Mouse (Mus musculus) CH12.LX (cell line): ENCODE measurements around the gene Slc39a2. TPM values are rescaled to one million over a fixed set of nuclear protein-coding genes. Genes with fewer than 3 reads are reported as not detected.
"Not testable (repeated sequence)": the region's sequence is repeated elsewhere in the genome, so short reads cannot be mapped to it uniquely, and the experiment has no call there.

Source experiments
- DNase-seq: peaks from one replicate; pipeline ENCODE4 v3.0.0-alpha.2; 2013; ENCODE audit errors: extremely low read depth
- H3K27ac ChIP-seq: 2 replicates; pipeline ENCODE4 v1.5.1; 2012; ENCODE audit warnings: low read depth, mild to moderate bottlenecking, control low read depth, moderate library complexity; ENCODE audit not compliant: insufficient read depth
- H3K27me3 ChIP-seq: replicated peaks from 2 replicates; pipeline ENCODE3; 2012; ENCODE audit warnings: inconsistent platforms
- H3K36me3 ChIP-seq, 2 experiments: replicated peaks in 1 of 2; 2 replicates each; pipeline versions ENCODE3 to v1.6.1; 2012; ENCODE audit warnings: inconsistent platforms in 1 of 2, low read length in 1 of 2, mild to moderate bottlenecking in 1 of 2, mixed read lengths in 1 of 2, moderate library complexity in 1 of 2; ENCODE audit not compliant: control insufficient read depth in 1 of 2, insufficient read depth in 1 of 2
- H3K4me1 ChIP-seq, 2 experiments: 2 replicates each; pipeline ENCODE4 v1.6.1; 2012; ENCODE audit warnings: inconsistent platforms in 1 of 2, moderate library complexity in 1 of 2; ENCODE audit not compliant: insufficient read depth in 2 of 2, control insufficient read depth in 1 of 2
- H3K4me2 ChIP-seq: 2 replicates; pipeline ENCODE4 v1.6.1; 2012; ENCODE audit warnings: low read depth, mild to moderate bottlenecking, control low read depth; ENCODE audit not compliant: poor library complexity, insufficient read depth, severe bottlenecking
- H3K4me3 ChIP-seq, 3 experiments: fragments of 150-350 bp in 1 of 3; sonication (generic) in 1 of 3; replicated peaks in 1 of 3; 2 replicates each; pipeline versions ENCODE3 to v1.5.1; 2011 to 2012; ENCODE audit warnings: low read depth in 2 of 3, low read length in 2 of 3, mild to moderate bottlenecking in 2 of 3, moderate library complexity in 2 of 3, control low read depth in 1 of 3, improper control_type of control experiment in 1 of 3, inconsistent platforms in 1 of 3, mixed read lengths in 1 of 3; ENCODE audit not compliant: poor library complexity in 1 of 3
- H3K79me2 ChIP-seq: replicated peaks from 2 replicates; pipeline ENCODE4 v1.6.1; 2012; ENCODE audit warnings: mild to moderate bottlenecking, moderate library complexity; ENCODE audit not compliant: control insufficient read depth, poor library complexity, insufficient read depth, severe bottlenecking; ENCODE audit errors: extremely low read depth
- H3K9ac ChIP-seq: 2 replicates; pipeline ENCODE4 v1.6.1; 2012; ENCODE audit warnings: low read depth, mild to moderate bottlenecking, control low read depth, moderate library complexity; ENCODE audit not compliant: insufficient read depth
- H3K9me3 ChIP-seq: replicated peaks from 2 replicates; pipeline ENCODE3; 2012; ENCODE audit warnings: low read length, inconsistent platforms, mixed read lengths
- CHD2 ChIP-seq: IDR thresholded peaks from 2 replicates; pipeline ENCODE4 v1.6.1; 2011; ENCODE audit warnings: low read length, improper control_type of control experiment
- MEF2A ChIP-seq: IDR thresholded peaks from 2 replicates; pipeline ENCODE4 v1.6.1; 2014; ENCODE audit warnings: low read depth, mild to moderate bottlenecking, inconsistent platforms, low read length, improper control_type of control experiment, borderline replicate concordance
- PAX5 ChIP-seq: IDR thresholded peaks from 2 replicates; pipeline ENCODE4 v1.6.1; 2012; ENCODE audit warnings: low read length, inconsistent platforms, mixed read lengths
- SMC3 ChIP-seq: IDR thresholded peaks from 2 replicates; pipeline ENCODE4 v1.6.1; 2011; ENCODE audit warnings: low read depth, low read length, improper control_type of control experiment
- UBTF ChIP-seq: IDR thresholded peaks from 2 replicates; pipeline ENCODE4 v1.6.1; 2012; ENCODE audit warnings: low read depth, mild to moderate bottlenecking, inconsistent platforms, low read length, improper control_type of control experiment, moderate library complexity
- USF1 ChIP-seq: IDR thresholded peaks from 2 replicates; pipeline ENCODE4 v1.6.1; 2014; ENCODE audit warnings: low read depth, mild to moderate bottlenecking, inconsistent platforms, low read length, improper control_type of control experiment
- dilution Hi-C: fragments of 300-500 bp; cut with MboI; formaldehyde crosslinking; loops from 2 replicates; pipeline ENCODE4 v1.14.3; 2020; ENCODE audit warnings: low sequenced_read_pairs; ENCODE audit not compliant: extremely low pct_unique_long_range_greater_than_20kb, extremely low pct_ligation_motif_present
- in situ Hi-C: fragments of 300-500 bp; cut with MboI; formaldehyde crosslinking; loops from 3 replicates; pipeline ENCODE4 v1.14.3; 2019; ENCODE audit warnings: low sequenced_read_pairs, low pct_ligation_motif_present, low pct_unique_long_range_greater_than_20kb, mixed read lengths
- polyA plus RNA-seq: library from polyadenylated mRNA; unstranded; fragments of >175 nt; gene quantifications from 2 replicates; pipeline ENCODE4 v1.2.1, GENCODE M21; 2012; ENCODE audit warnings: low read depth; ENCODE audit not compliant: insufficient read length
- total RNA-seq, 2 experiments: library from RNA; depleted of rRNA; stranded (reverse); fragments of 300-350 nt in 1 of 2; fragments of >200 nt in 1 of 2; gene quantifications; 2 replicates each; pipeline ENCODE4 v1.2.3; 2012 to 2014

Slc39a2 gene
- total and polyA plus RNA-seq, 3 experiments, result 0.20 to 0.49 (median 0.42) TPM

DNA sequence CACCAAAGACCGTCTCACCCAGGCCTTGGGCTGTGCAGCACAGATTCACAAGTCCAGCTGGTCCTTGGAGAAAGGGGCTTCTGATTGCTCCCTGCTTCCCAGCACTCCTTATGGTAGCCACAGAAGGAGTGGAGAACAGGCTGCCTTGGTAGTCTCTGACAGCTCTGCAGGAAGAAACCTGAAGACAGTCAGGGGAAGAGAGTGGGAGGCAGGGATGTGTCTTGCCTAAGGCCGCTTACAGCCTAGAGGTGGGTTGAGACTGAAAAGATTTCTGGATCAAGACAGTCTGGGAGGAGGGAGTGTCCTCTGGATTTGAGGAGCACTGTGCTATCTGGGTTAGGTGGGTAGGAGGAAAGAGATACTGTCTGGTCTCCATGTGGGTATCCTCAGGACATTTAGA is 30.2 kb downstream of the Slc39a2 start:
- Histone ChIP-seq H3K9me3 (no peaks in the 10 kb centered on the region), H3K27ac (no peak overlapping the region), H3K79me2 (no peaks in the 10 kb centered on the region), H3K4me1 (peaks cover 3 to 14% of the 10 kb centered on the region in 2 experiments; a peak in 3 of 4 replicates), H3K27me3 (peaks cover 2% of the 10 kb centered on the region), H3K9ac (no peak overlapping the region), H3K36me3 (no peaks in the 10 kb centered on the region), H3K4me2 (no peak overlapping the region), H3K4me3 (no peak overlapping the region)
- in situ Hi-C loops, result loop anchor here (25.0 kb wide), 1 partner anchor 414 kb away; the partner anchor contains the start of gene Sall2
- DNase-seq, result no peak
- TF ChIP-seq PAX5 (no peak), USF1 (no peak), UBTF (no peak)
- dilution Hi-C loops, result no loop called here

DNA sequence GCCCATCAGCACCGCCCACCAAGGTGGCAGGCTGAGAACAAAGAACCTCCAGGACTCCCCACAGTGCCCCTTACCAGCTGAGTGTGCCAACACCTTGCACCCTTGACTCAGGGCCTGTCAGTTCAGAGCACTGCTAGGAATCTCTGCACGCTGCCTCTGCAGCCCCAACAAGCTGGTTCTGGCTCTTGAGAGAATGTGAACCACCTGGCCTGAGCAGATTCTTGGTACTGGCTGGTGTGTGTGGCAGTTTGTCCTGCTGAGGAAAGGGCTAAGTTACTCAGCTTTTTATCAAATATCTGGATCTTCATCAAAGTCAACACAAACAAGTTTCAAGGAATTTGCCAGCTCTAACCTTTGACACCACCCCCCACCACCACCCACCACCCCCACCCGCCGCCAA is 30.8 kb downstream of the Slc39a2 start:
- Histone ChIP-seq H3K4me3 (no peak overlapping the region), H3K9me3 (no peaks in the 10 kb centered on the region), H3K4me2 (no peak overlapping the region), H3K9ac (no peak overlapping the region), H3K4me1 (peaks cover 3 to 14% of the 10 kb centered on the region in 2 experiments; a peak in 3 of 4 replicates), H3K27me3 (peaks cover 2% of the 10 kb centered on the region), H3K27ac (no peak overlapping the region), H3K79me2 (no peaks in the 10 kb centered on the region), H3K36me3 (no peaks in the 10 kb centered on the region)
- in situ Hi-C loops, result loop anchor here (25.0 kb wide), 1 partner anchor 414 kb away; the partner anchor contains the start of gene Sall2
- no peak for DNase-seq
- dilution Hi-C loops, result no loop called here
- TF ChIP-seq MEF2A, result no peak
- TF ChIP-seq CHD2, result no peak
- TF ChIP-seq SMC3, result no peak

DNA sequence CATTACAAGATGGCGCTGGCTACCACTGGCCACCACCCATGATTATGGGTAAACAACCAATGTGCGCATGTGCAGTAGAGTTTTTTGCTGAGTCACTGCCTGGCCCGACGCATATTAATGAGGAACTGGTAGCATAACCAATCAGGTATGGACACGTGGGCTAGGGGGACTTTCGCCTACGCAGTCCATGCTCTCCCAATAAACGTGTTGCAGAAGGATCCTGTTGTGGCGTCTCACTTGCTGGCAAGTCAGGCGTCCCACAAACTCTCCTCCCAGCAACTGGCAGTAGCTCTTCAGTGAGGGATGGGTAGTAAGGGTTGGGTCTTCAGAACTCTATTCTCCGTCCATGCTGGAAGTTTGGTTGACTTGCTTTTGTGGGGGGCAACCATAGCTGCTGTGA is 34.2 kb downstream of the Slc39a2 start:
- H3K36me3 ChIP-seq, H3K9me3 ChIP-seq, H3K27me3 ChIP-seq, DNase-seq, H3K4me3 ChIP-seq, H3K27ac ChIP-seq, H3K9ac ChIP-seq, H3K79me2 ChIP-seq, in situ Hi-C loops, dilution Hi-C loops, H3K4me2 ChIP-seq: not testable (repeated sequence)
- H3K4me1 ChIP-seq, result peaks cover 3 to 19% of the 10 kb centered on the region in 2 experiments; a peak in 3 of 4 replicates
